Comparison of ENCODE assay signal across 12 mouse cellular contexts in genomic region chr3:122611761-122612160, GRCm38 (mm10).
"Had no signal": no experiment of that assay in that cellular context is flagged by ENCODE, and none has a peak within 500 bp of the region (broad histone marks: within the 10 kb centered on the region; RNA-seq: fewer than 3 reads in every experiment).

No protein-coding gene starts in this region.

- ATAC-seq: liver, postnatal 0 days; midbrain, embryonic 15.5 days had no signal

- DNase-seq: kidney, adult 18-20 months; kidney, adult 9 months; kidney, postnatal 4 days; left cerebral cortex, postnatal 4 days; liver, postnatal 0 days; lung, postnatal 36 days; right cerebral cortex, adult 18-20 months; right cerebral cortex, postnatal 14 days; right cerebral cortex, postnatal 4 days; thymus, adult 18-20 months; thymus, postnatal 36 days had no signal
